Mouse (Mus musculus): ENCODE results near the gene Ccdc7b.
"Not testable (repeated sequence)": the region's sequence is repeated elsewhere in the genome, so short reads cannot be mapped to it uniquely, and the experiment has no call there.

Ccdc7b gene

GRCm38 (mm10) chr8:129066834-129067233 is at the start of gene Ccdc7b:
TSS of gene Ccdc7b (plus strand) at chr8:129067134.
- not testable (repeated sequence) for DNase-seq (ENCODE audit: low spot score in 2 of 2)

DNA sequence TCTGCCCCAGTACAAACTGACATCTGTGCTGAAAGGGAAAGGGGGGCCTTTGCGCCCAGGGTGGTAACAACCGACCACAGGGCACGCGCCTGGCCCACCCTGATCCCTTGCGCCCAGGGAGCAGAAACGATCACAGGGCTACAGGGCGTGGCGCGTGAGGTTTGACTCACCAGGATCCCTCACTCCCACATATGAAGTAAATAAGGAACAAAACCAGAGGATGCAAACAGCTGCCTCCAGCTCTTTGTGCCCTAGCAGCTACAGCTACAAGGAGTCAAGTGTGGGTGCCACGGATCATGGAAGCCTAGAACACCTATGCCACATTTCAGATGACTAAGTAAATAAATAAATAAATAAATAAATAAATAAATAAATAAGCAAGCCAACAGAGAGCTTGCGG is 1.5 kb upstream of the Ccdc7b start, which contains the start of gene Ccdc7a:
Gene Ccdc7a, minus strand, starts transcription at position 101 of the 400 bp plus-strand sequence.
- not testable (repeated sequence) for DNase-seq (ENCODE audit: low spot score in 2 of 2)

DNA sequence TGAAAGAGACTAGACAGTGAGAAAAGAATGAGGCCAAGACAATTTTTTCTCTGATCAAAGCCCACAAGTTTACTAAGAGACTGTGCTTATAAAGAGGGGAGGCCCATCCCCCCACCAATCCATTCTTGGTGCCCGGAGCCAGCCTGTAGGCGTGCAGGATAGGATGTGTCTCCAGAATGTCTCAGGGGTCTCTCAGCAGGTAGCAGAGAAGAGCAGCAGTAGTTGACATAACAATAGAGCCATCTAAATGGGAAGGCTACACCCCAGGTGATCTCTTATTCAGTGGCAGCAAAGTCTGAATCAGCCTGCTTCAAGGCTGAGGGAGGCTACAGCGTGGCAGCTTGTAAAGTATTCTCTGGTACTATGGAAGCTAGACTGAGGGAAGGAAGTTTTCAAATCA is 48.8 kb downstream of the Ccdc7b start:
- DNase-seq (ENCODE audit: low spot score in 2 of 2), result not testable (repeated sequence)

GRCm38 (mm10) chr8:129131561-129131960 is 64.6 kb downstream of the Ccdc7b start, which contains the start of gene Gm10999:
TSS of gene Gm10999 (minus strand) at chr8:129131661.
- no peak for DNase-seq (ENCODE audit: low spot score in 2 of 2)

GRCm38 (mm10) chr8:129133475-129133874 is 66.5 kb downstream of the Ccdc7b start:
- DNase-seq (ENCODE audit: low spot score in 2 of 2), result no peak

Measured in right cerebral cortex, postnatal 36 days (tissue).